Mouse (Mus musculus) thymus, postnatal 0 days (tissue): ENCODE data around the gene Apopt1. TPM values are rescaled to one million over a fixed set of nuclear protein-coding genes. Genes with fewer than 3 reads are reported as not detected.

ENCODE experiments used
- polyA plus RNA-seq: library from polyadenylated mRNA; unstranded; fragments of >200 nt; fragmentation: Nextera tagmentation; extraction: Ambion mirVana; gene quantifications from 2 replicates; pipeline ENCODE4 v1.2.1, GENCODE M21; 2015

Gene Apopt1
- polyA plus RNA-seq, 1 experiment from 2014 or later, result 66.6 TPM

Other genes starting within 250 kb of the Apopt1 start
- 20.6 and 21.1 TPM in 2 replicates for gene Gm266, start 227.4 kb upstream of the Apopt1 start, polyA plus RNA-seq
- gene Eif5, start 175.2 kb upstream of the Apopt1 start, polyA plus RNA-seq, result 660 and 662 TPM in 2 replicates
- 25.5 and 35.1 TPM in 2 replicates for gene Mark3, start 138.7 kb upstream of the Apopt1 start, polyA plus RNA-seq
- 137 and 143 TPM in 2 replicates for gene Ckb, start 40.9 kb upstream of the Apopt1 start, polyA plus RNA-seq
- 9.8 and 12.0 TPM in 2 replicates for gene Trmt61a, start 35.2 kb upstream of the Apopt1 start, polyA plus RNA-seq
- gene Bag5, start within 50 bp of the Apopt1 start, polyA plus RNA-seq, result 50.7 and 54.1 TPM in 2 replicates
- 46.9 and 52.2 TPM in 2 replicates for gene Klc1, start 45.6 kb downstream of the Apopt1 start, polyA plus RNA-seq
- gene Xrcc3, start 100.6 kb downstream of the Apopt1 start, polyA plus RNA-seq, result 5.0 and 5.7 TPM in 2 replicates
- 73.7 and 76.6 TPM in 2 replicates for gene Zfyve21, start 100.9 kb downstream of the Apopt1 start, polyA plus RNA-seq
- 17.0 and 18.3 TPM in 2 replicates for gene Ppp1r13b, start 194.8 kb downstream of the Apopt1 start, polyA plus RNA-seq